Mouse (Mus musculus): ENCODE data around the gene Spata3.
"Not testable (repeated sequence)": the region's sequence is repeated elsewhere in the genome, so short reads cannot be mapped to it uniquely, and the experiment has no call there.

Spata3 gene

DNA sequence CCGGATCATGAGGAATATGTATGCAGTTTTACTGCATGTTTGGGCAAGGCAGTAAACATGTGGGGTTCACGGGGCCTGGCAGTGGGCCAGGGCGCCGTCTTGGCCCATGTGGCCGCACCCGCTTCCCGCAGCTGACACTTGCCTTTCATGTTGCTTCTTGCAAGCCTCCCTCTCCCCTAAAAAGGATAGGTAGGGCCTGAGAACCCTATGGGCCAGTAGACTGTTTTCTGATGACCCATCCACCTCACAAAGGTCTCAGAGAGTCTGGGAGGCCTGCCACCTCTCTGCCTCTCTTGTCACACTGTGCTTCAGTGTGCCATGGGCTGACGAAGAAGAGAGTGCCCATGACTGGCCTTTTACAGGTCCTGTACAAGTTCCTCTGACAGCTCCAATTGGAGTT, at the start of gene Spata3:
Spata3 (plus strand) TSS at position 301 of the 400 bp plus-strand sequence.
- no peak for DNase-seq (ENCODE audit: low spot score in 2 of 2)

DNA sequence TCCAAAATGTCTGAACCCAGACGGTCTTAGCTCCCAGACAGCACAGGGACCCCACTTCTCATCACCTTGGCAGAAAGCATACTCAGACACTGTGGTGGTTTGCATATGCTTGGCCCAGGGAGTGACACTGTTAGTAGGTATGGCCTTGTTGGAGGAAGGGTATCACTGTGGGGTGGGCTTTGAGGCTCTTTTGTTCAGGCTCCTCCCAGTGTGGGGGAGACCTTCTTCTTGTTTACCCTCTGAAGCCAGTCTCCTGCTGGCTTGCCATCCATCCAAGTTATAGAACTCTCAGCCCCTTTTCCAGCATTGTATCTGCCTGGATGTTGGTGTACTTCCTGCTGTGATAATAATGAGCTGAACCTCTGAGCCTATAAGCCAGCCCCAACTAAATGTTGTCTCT, 47.5 kb upstream of the Spata3 start:
- DNase-seq (ENCODE audit: low spot score in 2 of 2) = no peak

- peak; percentile 82 to 85 for DNase-seq (ENCODE audit: low spot score in 2 of 2)
Measured at GRCm38 (mm10) chr1:85969519-85969918, 47.1 kb upstream of the Spata3 start.

- no peak for DNase-seq (ENCODE audit: low spot score in 2 of 2)
Measured at GRCm38 (mm10) chr1:85971070-85971469, 45.5 kb upstream of the Spata3 start.

- DNase-seq (ENCODE audit: low spot score in 2 of 2) = no peak
Measured at GRCm38 (mm10) chr1:85972341-85972740, 44.3 kb upstream of the Spata3 start.

GRCm38 (mm10) chr1:85973468-85973877, 43.1 kb upstream of the Spata3 start:
- DNase-seq (ENCODE audit: low spot score in 2 of 2) = no peak

- no peak for DNase-seq (ENCODE audit: low spot score in 2 of 2)
Measured at GRCm38 (mm10) chr1:85977709-85978108, 38.9 kb upstream of the Spata3 start.

DNA sequence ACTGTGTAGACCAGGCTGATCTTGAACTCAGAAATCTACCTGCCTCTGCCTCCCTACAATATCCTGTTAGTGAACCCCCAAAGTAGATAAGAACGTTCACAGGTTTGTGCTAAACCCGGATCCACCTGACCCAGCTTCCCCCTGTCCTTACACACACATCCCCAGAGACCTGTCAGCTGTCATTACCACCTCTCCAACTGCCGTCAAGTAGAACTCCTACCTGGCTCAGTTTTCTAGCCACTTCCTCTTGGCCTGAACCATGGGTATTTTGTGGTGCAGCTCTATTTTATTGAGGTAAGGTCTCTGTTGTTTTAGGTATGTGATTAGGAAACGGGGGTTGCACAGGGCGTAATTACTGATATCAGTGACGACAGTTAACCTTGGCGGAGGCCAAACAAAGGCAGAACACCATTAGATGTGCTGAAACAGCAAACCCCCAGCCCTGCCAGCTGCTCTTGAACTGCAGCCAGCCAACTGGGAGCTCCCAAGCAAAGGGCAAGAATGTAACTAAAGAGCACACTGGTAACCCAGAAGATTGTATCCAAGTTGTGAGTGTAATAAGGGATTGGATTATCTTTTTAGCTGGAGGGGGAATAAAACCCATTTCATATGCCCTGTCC, 34.8 kb upstream of the Spata3 start:
- DNase-seq (ENCODE audit: low spot score in 2 of 2) = no peak

GRCm38 (mm10) chr1:85985784-85986183, 30.8 kb upstream of the Spata3 start:
- DNase-seq (ENCODE audit: low spot score in 2 of 2) = no peak

GRCm38 (mm10) chr1:85988351-85988750, 28.3 kb upstream of the Spata3 start:
- DNase-seq (ENCODE audit: low spot score in 2 of 2) = no peak

GRCm38 (mm10) chr1:85988882-85989281, 27.7 kb upstream of the Spata3 start:
- not testable (repeated sequence) for DNase-seq (ENCODE audit: low spot score in 2 of 2)

DNA sequence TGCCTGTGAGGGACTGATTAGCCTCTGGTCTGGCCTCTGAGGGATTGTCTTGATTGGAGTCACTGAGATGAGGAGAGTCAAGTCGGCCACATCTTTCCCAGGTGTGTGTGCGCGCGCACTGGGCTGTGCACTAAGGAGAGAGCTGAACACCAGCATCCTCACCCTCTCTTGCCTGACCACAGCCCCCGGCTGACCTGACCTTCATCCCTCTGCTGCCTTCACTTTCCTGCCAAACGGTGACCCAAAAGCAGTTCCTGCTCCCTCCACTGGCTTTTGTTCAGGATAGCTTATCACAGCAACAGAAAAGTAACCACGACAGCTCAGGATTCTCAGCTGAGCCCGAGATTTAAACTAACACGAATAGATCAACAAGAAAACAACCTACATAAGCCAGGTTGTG, 24.4 kb upstream of the Spata3 start:
- no peak for DNase-seq (ENCODE audit: low spot score in 2 of 2)

- no peak for DNase-seq (ENCODE audit: low spot score in 2 of 2)
Measured at GRCm38 (mm10) chr1:85993541-85993940, 23.1 kb upstream of the Spata3 start.

- DNase-seq (ENCODE audit: low spot score in 2 of 2) = no peak
Measured at GRCm38 (mm10) chr1:85997221-85997620, 19.4 kb upstream of the Spata3 start.

GRCm38 (mm10) chr1:85998012-85998411, 18.6 kb upstream of the Spata3 start:
- no peak for DNase-seq (ENCODE audit: low spot score in 2 of 2)

- DNase-seq (ENCODE audit: low spot score in 2 of 2) = peak in 1 of 2 experiments; percentile 29
Measured at GRCm38 (mm10) chr1:85999853-86000570, 16.6 kb upstream of the Spata3 start.

GRCm38 (mm10) chr1:86005540-86005939, 11.1 kb upstream of the Spata3 start:
- DNase-seq (ENCODE audit: low spot score in 2 of 2) = no peak

DNA sequence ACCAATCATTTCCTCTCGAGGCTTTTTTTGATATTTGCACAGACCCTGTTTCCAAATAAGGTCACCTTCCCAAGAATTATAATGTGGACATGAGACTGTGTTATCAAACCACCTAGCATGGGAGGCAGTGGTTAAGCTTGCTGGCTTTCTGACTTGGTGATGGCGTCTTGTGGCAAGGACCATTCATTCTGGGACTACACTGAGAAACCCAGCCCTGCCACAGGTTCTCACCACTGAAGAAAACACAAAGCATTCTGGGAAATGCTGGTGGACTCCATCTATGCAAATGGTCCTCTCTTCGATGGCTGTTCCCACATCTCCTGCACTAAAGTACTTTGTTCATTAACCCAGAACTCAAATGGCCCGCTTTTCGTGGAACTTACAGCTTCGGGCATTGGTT, 10.6 kb upstream of the Spata3 start:
- DNase-seq (ENCODE audit: low spot score in 2 of 2) = no peak

GRCm38 (mm10) chr1:86007778-86008177, 8.8 kb upstream of the Spata3 start:
- peak; percentile 92 to 95 for DNase-seq (ENCODE audit: low spot score in 2 of 2)

DNA sequence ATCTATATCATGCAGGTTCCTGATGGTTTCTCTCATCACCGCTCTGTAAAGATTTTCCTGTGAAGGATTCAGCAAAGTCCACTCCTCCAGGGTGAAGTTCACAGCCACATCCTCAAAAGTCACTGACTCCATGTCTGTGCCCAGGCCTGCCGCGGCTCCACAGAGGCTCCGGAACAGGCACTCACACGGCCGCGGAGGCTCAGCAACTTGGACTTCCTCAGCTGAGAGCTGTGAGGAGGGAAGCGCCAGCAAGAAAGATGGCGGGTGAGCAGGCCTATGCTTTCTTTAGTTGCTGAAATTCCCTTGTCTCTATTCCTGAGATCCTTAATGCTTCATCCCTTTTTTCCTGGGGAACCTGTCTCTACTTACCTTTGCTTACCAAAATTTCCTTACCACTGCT, 858 bp upstream of the Spata3 start:
- not testable (repeated sequence) for DNase-seq (ENCODE audit: low spot score in 2 of 2)

GRCm38 (mm10) chr1:86018235-86019055, 1.8 kb downstream of the Spata3 start:
- peak; percentile 85 to 86 for DNase-seq (ENCODE audit: low spot score in 2 of 2)

GRCm38 (mm10) chr1:86021365-86021989, 4.9 kb downstream of the Spata3 start:
- DNase-seq (ENCODE audit: low spot score in 2 of 2) = peak; percentile 42 to 43
